Mouse (Mus musculus) thymus, adult 2 months (tissue): Measurements from ENCODE around the gene H2-Q6. TPM values are rescaled to one million over a fixed set of nuclear protein-coding genes. Genes with fewer than 3 reads are reported as not detected.
"Not testable (repeated sequence)": the region's sequence is repeated elsewhere in the genome, so short reads cannot be mapped to it uniquely, and the experiment has no call there.

Experiments
- DNase-seq: peaks from one replicate; pipeline ENCODE4 v3.0.0; 2021
- H3K27ac ChIP-seq: fragments of 200-500 bp; 2 replicates; pipeline ENCODE4 v1.5.1; 2012; ENCODE audit warnings: low read length, control low read depth; ENCODE audit not compliant: control insufficient read depth, insufficient read depth
- H3K27me3 ChIP-seq: fragments of 200-500 bp; 2 replicates; pipeline ENCODE4 v1.6.1; 2012; ENCODE audit warnings: mild to moderate bottlenecking, low read length, moderate library complexity, mixed read lengths; ENCODE audit not compliant: control insufficient read depth, insufficient read depth
- H3K36me3 ChIP-seq: fragments of 200-500 bp; 2 replicates; pipeline ENCODE4 v1.6.1; 2012; ENCODE audit warnings: mild to moderate bottlenecking, low read length, moderate library complexity; ENCODE audit not compliant: control insufficient read depth, insufficient read depth
- H3K4me1 ChIP-seq: fragments of 200-500 bp; replicated peaks from 2 replicates; pipeline ENCODE4 v1.6.1; 2012; ENCODE audit warnings: low read length; ENCODE audit not compliant: control insufficient read depth, insufficient read depth
- H3K4me3 ChIP-seq: fragments of 200-500 bp; 2 replicates; pipeline ENCODE4 v1.5.1; 2012; ENCODE audit warnings: mild to moderate bottlenecking, low read length, control low read depth, moderate library complexity; ENCODE audit not compliant: control insufficient read depth, insufficient read depth
- CTCF ChIP-seq: fragments of 200-500 bp; IDR thresholded peaks from 2 replicates; pipeline ENCODE4 v1.5.1; 2012; ENCODE audit warnings: mild to moderate bottlenecking, control low read depth, low read length, moderate library complexity, borderline replicate concordance; ENCODE audit not compliant: control insufficient read depth, poor library complexity, insufficient read depth; ENCODE audit errors: extremely low read depth
- POLR2A ChIP-seq: fragments of 200-500 bp; IDR thresholded peaks from 2 replicates; pipeline ENCODE4 v1.6.1; 2012; ENCODE audit warnings: mild to moderate bottlenecking, low read length, control low read depth, moderate library complexity; ENCODE audit not compliant: control insufficient read depth, poor library complexity, insufficient read depth; ENCODE audit errors: extremely low read depth
- WGBS: fragments of 180-500 bp; shearing (Covaris S2); methylation state at CpG from one replicate; pipeline ENCODE4 v1.1.7; 2018; 5-methylcytosine and 5-hydroxymethylcytosine counted together
- polyA plus RNA-seq: library from polyadenylated mRNA; depleted of rRNA; stranded (reverse); fragments of >200 nt; gene quantifications from 2 replicates; pipeline ENCODE4 v1.2.3, GENCODE M21; 2012; rRNA removed

Gene H2-Q6
- polyA plus RNA-seq = 115 and 165 TPM in 2 replicates

- peak; percentile 17 for DNase-seq
- H3K36me3 ChIP-seq, H3K27me3 ChIP-seq, H3K4me1 ChIP-seq, H3K27ac ChIP-seq: not testable (repeated sequence)
- H3K4me3 ChIP-seq = peak within 1 kb of the TSS; percentile 30
- WGBS = 4% methylated on average over 58 of the region's 66 CpGs
Observed at GRCm38 (mm10) chr17:35424624-35425416, at the start of gene H2-Q6. H2-Q6 (plus strand) TSS chr17:35424850.

- under 1% methylated on average over 16 of the region's 16 CpGs for WGBS
- Histone ChIP-seq H3K27ac (peak within 1 kb of the TSS; percentile 26; the same call in 1 of the 2 replicates), H3K36me3 (no peaks in the 10 kb centered on the region), H3K27me3 (no peaks in the 10 kb centered on the region), H3K4me1 (peaks cover 10% of the 10 kb centered on the region), H3K4me3 (peak within 1 kb of the TSS; percentile 92)
- TF ChIP-seq CTCF (0 out of 2 replicates have a peak, but pooled peaks have one; percentile 20), POLR2A (peak; percentile 93)
- peak; percentile 95 for DNase-seq
Observed at GRCm38 (mm10) chr17:35379369-35379728, 45.3 kb upstream of the H2-Q6 start, which contains the start of gene H2-Q4. H2-Q4 (plus strand) TSS chr17:35379617.

GRCm38 (mm10) chr17:35379729-35380451 is 44.8 kb upstream of the H2-Q6 start:
- peaks cover 10% of the 10 kb centered on the region for H3K4me1 ChIP-seq
- WGBS = under 1% methylated on average over 70 of the region's 70 CpGs
- no peaks in the 10 kb centered on the region for H3K27me3 ChIP-seq
- TF ChIP-seq POLR2A (no peak), CTCF (0 out of 2 replicates have a peak, but pooled peaks have one; percentile 3)
- peak; percentile 58 for DNase-seq
- peak overlapping the region; percentile 2; the same call in 1 of the 2 replicates for H3K27ac ChIP-seq
- no peaks in the 10 kb centered on the region; the same call in 1 of the 2 replicates for H3K36me3 ChIP-seq
- peak overlapping the region; percentile 92 for H3K4me3 ChIP-seq

- H3K27ac ChIP-seq, H3K4me3 ChIP-seq, H3K36me3 ChIP-seq, H3K4me1 ChIP-seq, H3K27me3 ChIP-seq: not testable (repeated sequence)
- 0 out of 2 replicates have a peak, but pooled peaks have one; percentile 16 for TF ChIP-seq CTCF
- DNase-seq = peak; percentile 75
- 10% methylated on average over 7 of the region's 7 CpGs for WGBS
Observed at GRCm38 (mm10) chr17:35389796-35390195, 34.9 kb upstream of the H2-Q6 start.

GRCm38 (mm10) chr17:35392671-35393070 is 32.0 kb upstream of the H2-Q6 start:
- H3K4me3 ChIP-seq, H3K4me1 ChIP-seq, H3K27ac ChIP-seq, H3K36me3 ChIP-seq, DNase-seq, H3K27me3 ChIP-seq: not testable (repeated sequence)
- WGBS = 89% methylated on average over 2 of the region's 2 CpGs

GRCm38 (mm10) chr17:35393864-35394800 is 30.5 kb upstream of the H2-Q6 start:
- WGBS = 3% methylated on average over 63 of the region's 75 CpGs
- H3K4me3 ChIP-seq = peak overlapping the region; percentile 31
- DNase-seq, H3K27me3 ChIP-seq, H3K27ac ChIP-seq, H3K36me3 ChIP-seq, H3K4me1 ChIP-seq: not testable (repeated sequence)

GRCm38 (mm10) chr17:35396956-35397355 is 27.7 kb upstream of the H2-Q6 start:
- WGBS = 97% methylated on average over 2 of the region's 2 CpGs
- H3K36me3 ChIP-seq, H3K4me1 ChIP-seq, H3K27ac ChIP-seq, H3K27me3 ChIP-seq, H3K4me3 ChIP-seq, DNase-seq: not testable (repeated sequence)

- H3K36me3 ChIP-seq, H3K4me3 ChIP-seq, H3K27ac ChIP-seq, H3K27me3 ChIP-seq, DNase-seq, H3K4me1 ChIP-seq: not testable (repeated sequence)
- WGBS = no CpG with 5 or more reads among the region's 1 CpGs
Observed at GRCm38 (mm10) chr17:35413057-35413456, 11.6 kb upstream of the H2-Q6 start.

GRCm38 (mm10) chr17:35415273-35416129 is 9.1 kb upstream of the H2-Q6 start:
- not testable (repeated sequence) for H3K4me1 ChIP-seq, H3K36me3 ChIP-seq, H3K27ac ChIP-seq, DNase-seq, H3K4me3 ChIP-seq, H3K27me3 ChIP-seq
- WGBS = no CpG with 5 or more reads among the region's 10 CpGs
